Mouse (Mus musculus) embryonic fibroblast, embryonic 13.5 days (primary cell): ENCODE data around the gene Timm8a1.

Experiments
- CTCF ChIP-seq: IDR thresholded peaks from 2 replicates; pipeline ENCODE4 v1.5.1; 2011; ENCODE audit warnings: mild to moderate bottlenecking, control low read depth, low read length, moderate library complexity, borderline replicate concordance; ENCODE audit not compliant: insufficient read depth
- POLR2A ChIP-seq: IDR thresholded peaks from 2 replicates; pipeline ENCODE4 v1.6.1; 2011; ENCODE audit warnings: low read depth, mild to moderate bottlenecking, control low read depth, low read length, moderate library complexity

GRCm38 (mm10) chrX:134566536-134567222, 25.0 kb upstream of the Timm8a1 start:
- no peak for TF ChIP-seq POLR2A
- no peak for TF ChIP-seq CTCF
